Mouse (Mus musculus): Measurements from ENCODE around the gene Hsd17b3. TPM values are rescaled to one million over a fixed set of nuclear protein-coding genes. Genes with fewer than 3 reads are reported as not detected.

Gene Hsd17b3
- polyA plus RNA-seq, 1 experiment from 2014 or later = not detected

DNA sequence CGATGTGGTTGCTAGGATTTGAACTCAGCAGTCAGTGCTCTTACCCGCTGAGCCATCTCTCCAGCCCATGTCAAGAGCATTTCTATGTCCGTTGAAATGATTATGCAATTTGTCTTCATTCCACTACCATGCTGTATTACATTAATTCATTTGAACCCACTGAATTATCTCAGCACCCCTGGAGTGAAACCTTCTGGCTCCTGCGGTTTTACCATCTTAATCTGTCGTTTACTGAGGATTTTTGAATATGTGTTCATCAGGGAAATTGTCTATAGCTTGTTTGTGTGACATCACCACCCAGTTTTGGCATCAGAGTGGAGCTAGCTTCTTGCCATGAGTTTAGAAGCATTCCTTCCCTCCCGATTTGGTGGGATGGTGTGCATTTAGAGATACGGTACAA lies 2.0 kb upstream of the Hsd17b3 start:
- Histone ChIP-seq H3K36me3 (ENCODE audit: control insufficient read depth, insufficient read depth, low read length) (no peaks in the 10 kb centered on the region), H3K4me2 (ENCODE audit: low read length) (no peak overlapping the region), H3K4me1 (ENCODE audit: control insufficient read depth, insufficient read depth, low read depth, low read length) (no peaks in the 10 kb centered on the region), H3K27me3 (replicated peaks; ENCODE audit: control insufficient read depth, insufficient read depth, low read length) (no peaks in the 10 kb centered on the region), H3K9me3 (ENCODE audit: control insufficient read depth, low read length) (no peaks in the 10 kb centered on the region), H3K4me3 (ENCODE audit: low read length) (no peak overlapping the region), H3K9ac (ENCODE audit: low read depth, low read length) (no peak overlapping the region), H3K27ac (ENCODE audit: low read depth, low read length) (no peak overlapping the region)
- 42% methylated on average over 7 of the region's 7 CpGs for WGBS
- no peak; the same call in 1 of the 2 replicates for ATAC-seq

- H3K4me1 ChIP-seq (ENCODE audit: control insufficient read depth, insufficient read depth, low read depth, low read length) = no peaks in the 10 kb centered on the region
- H3K4me2 ChIP-seq (ENCODE audit: low read length) = no peak overlapping the region
- no peak overlapping the region for H3K9ac ChIP-seq (ENCODE audit: low read depth, low read length)
- H3K9me3 ChIP-seq (ENCODE audit: control insufficient read depth, low read length) = no peaks in the 10 kb centered on the region
- H3K27ac ChIP-seq (ENCODE audit: low read depth, low read length) = no peak overlapping the region
- no peak for ATAC-seq
- H3K4me3 ChIP-seq (ENCODE audit: low read length) = no peak overlapping the region
- no peaks in the 10 kb centered on the region for H3K36me3 ChIP-seq (ENCODE audit: control insufficient read depth, insufficient read depth, low read length)
- WGBS = 86% methylated on average over 5 of the region's 5 CpGs
- H3K27me3 ChIP-seq (replicated peaks; ENCODE audit: control insufficient read depth, insufficient read depth, low read length) = no peaks in the 10 kb centered on the region
Observed at GRCm38 (mm10) chr13:64090278-64090677, 1.2 kb upstream of the Hsd17b3 start.

DNA sequence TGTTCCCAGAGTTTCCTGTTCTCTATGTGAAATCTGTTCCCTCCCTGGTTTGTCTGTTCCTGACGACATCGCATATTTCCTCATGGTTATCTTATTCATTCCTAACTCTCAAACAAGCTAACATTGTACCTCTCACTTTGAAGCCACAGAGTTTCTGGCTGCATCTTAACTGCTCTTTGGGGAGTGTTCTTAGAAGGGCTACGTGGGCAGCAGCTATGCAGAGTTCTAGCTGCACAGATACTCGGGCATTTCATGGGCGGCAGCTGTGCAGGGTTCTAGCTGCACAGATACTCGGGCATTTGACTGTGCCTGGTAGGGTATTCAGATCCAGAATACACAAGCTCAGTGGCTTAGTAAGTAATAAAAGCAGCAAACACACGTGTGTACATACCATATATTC lies 973 bp downstream of the Hsd17b3 start:
- WGBS = 85% methylated on average over 7 of the region's 7 CpGs
- H3K4me1 ChIP-seq (ENCODE audit: control insufficient read depth, insufficient read depth, low read depth, low read length) = no peaks in the 10 kb centered on the region
- no peaks in the 10 kb centered on the region for H3K9me3 ChIP-seq (ENCODE audit: control insufficient read depth, low read length)
- no peak for ATAC-seq
- H3K27ac ChIP-seq (ENCODE audit: low read depth, low read length) = no peak overlapping the region
- no peak overlapping the region for H3K4me3 ChIP-seq (ENCODE audit: low read length)
- no peak overlapping the region for H3K9ac ChIP-seq (ENCODE audit: low read depth, low read length)
- no peaks in the 10 kb centered on the region for H3K27me3 ChIP-seq (replicated peaks; ENCODE audit: control insufficient read depth, insufficient read depth, low read length)
- no peak overlapping the region for H3K4me2 ChIP-seq (ENCODE audit: low read length)
- no peaks in the 10 kb centered on the region for H3K36me3 ChIP-seq (ENCODE audit: control insufficient read depth, insufficient read depth, low read length)

DNA sequence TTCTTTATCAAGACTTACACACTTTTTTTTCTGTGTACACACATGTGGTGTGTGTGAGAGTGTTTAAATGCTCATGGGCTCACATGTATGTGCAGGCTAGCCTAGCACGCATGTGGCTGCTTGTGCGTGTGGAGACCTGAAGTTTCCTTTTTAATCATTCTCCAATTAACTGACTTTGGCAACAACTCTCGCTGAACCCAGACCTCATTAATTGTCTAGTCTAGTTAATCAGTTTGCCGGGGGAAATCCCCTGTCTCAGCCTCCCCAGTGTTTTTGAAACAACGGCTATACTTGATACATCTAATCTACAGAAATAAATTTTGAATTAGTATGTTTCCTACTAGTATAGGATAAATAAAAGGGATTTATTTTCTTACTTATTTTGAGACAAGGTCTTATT lies 3.0 kb downstream of the Hsd17b3 start:
- no peaks in the 10 kb centered on the region for H3K9me3 ChIP-seq (ENCODE audit: control insufficient read depth, low read length)
- ATAC-seq = no peak
- no peak overlapping the region for H3K9ac ChIP-seq (ENCODE audit: low read depth, low read length)
- H3K27me3 ChIP-seq (replicated peaks; ENCODE audit: control insufficient read depth, insufficient read depth, low read length) = no peaks in the 10 kb centered on the region
- no peak overlapping the region for H3K4me2 ChIP-seq (ENCODE audit: low read length)
- H3K27ac ChIP-seq (ENCODE audit: low read depth, low read length) = no peak overlapping the region
- peaks cover 5% of the 10 kb centered on the region; the same call in 1 of the 2 replicates for H3K4me1 ChIP-seq (ENCODE audit: control insufficient read depth, insufficient read depth, low read depth, low read length)
- no peaks in the 10 kb centered on the region for H3K36me3 ChIP-seq (ENCODE audit: control insufficient read depth, insufficient read depth, low read length)
- no peak overlapping the region for H3K4me3 ChIP-seq (ENCODE audit: low read length)
- WGBS = 81% methylated on average over 5 of the region's 5 CpGs

- ATAC-seq = no peak
- H3K36me3 ChIP-seq (ENCODE audit: control insufficient read depth, insufficient read depth, low read length) = no peaks in the 10 kb centered on the region
- WGBS = 83% methylated on average over 3 of the region's 3 CpGs
- no peak overlapping the region for H3K4me2 ChIP-seq (ENCODE audit: low read length)
- no peak overlapping the region for H3K27ac ChIP-seq (ENCODE audit: low read depth, low read length)
- H3K4me1 ChIP-seq (ENCODE audit: control insufficient read depth, insufficient read depth, low read depth, low read length) = peaks cover 6% of the 10 kb centered on the region; the same call in 1 of the 2 replicates
- H3K9ac ChIP-seq (ENCODE audit: low read depth, low read length) = no peak overlapping the region
- H3K27me3 ChIP-seq (replicated peaks; ENCODE audit: control insufficient read depth, insufficient read depth, low read length) = no peaks in the 10 kb centered on the region
- no peak overlapping the region for H3K4me3 ChIP-seq (ENCODE audit: low read length)
- H3K9me3 ChIP-seq (ENCODE audit: control insufficient read depth, low read length) = no peaks in the 10 kb centered on the region
Observed at GRCm38 (mm10) chr13:64083331-64083730, 5.7 kb downstream of the Hsd17b3 start.

GRCm38 (mm10) chr13:64081012-64081919 lies 7.8 kb downstream of the Hsd17b3 start:
- H3K27ac ChIP-seq (ENCODE audit: low read depth, low read length) = 0 out of 2 replicates have a peak overlapping the region, but pooled peaks have one; percentile 37
- peak overlapping the region; percentile 22; the same call in 1 of the 2 replicates for H3K4me2 ChIP-seq (ENCODE audit: low read length)
- H3K9ac ChIP-seq (ENCODE audit: low read depth, low read length) = no peak overlapping the region

DNA sequence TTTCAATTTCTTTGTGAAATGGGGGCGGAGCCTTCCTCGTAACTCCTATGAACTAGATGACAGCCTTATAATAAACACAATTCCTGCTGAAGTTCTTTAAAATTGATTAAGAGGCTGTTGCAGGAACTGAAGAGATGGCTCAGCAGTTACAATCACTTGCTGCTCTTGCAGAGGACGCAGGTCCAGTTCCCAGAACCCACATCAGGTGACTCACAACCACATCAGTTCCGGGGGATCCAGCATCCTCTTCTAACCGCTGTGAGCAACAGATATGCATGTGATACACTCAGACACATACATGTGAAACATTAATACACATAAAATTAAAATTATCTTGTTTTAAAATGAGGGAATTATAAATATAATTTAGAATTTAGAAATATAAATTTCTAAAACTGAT lies 11.4 kb downstream of the Hsd17b3 start:
- Histone ChIP-seq H3K27ac (ENCODE audit: low read depth, low read length) (no peak overlapping the region), H3K27me3 (replicated peaks; ENCODE audit: control insufficient read depth, insufficient read depth, low read length) (no peaks in the 10 kb centered on the region), H3K4me2 (ENCODE audit: low read length) (no peak overlapping the region), H3K4me3 (ENCODE audit: low read length) (no peak overlapping the region), H3K36me3 (ENCODE audit: control insufficient read depth, insufficient read depth, low read length) (no peaks in the 10 kb centered on the region), H3K4me1 (ENCODE audit: control insufficient read depth, insufficient read depth, low read depth, low read length) (peaks cover 6% of the 10 kb centered on the region; the same call in 1 of the 2 replicates), H3K9ac (ENCODE audit: low read depth, low read length) (no peak overlapping the region), H3K9me3 (ENCODE audit: control insufficient read depth, low read length) (no peaks in the 10 kb centered on the region)
- WGBS = 89% methylated on average over 5 of the region's 5 CpGs
- ATAC-seq = no peak

More at GRCm38 (mm10) chr13:64081012-64081919, 7.8 kb downstream of the Hsd17b3 start:
- Histone ChIP-seq H3K36me3 (ENCODE audit: control insufficient read depth, insufficient read depth, low read length) (no peaks in the 10 kb centered on the region), H3K27me3 (replicated peaks; ENCODE audit: control insufficient read depth, insufficient read depth, low read length) (no peaks in the 10 kb centered on the region), H3K4me3 (ENCODE audit: low read length) (no peak overlapping the region), H3K4me1 (ENCODE audit: control insufficient read depth, insufficient read depth, low read depth, low read length) (peaks cover 6% of the 10 kb centered on the region; the same call in 1 of the 2 replicates), H3K9me3 (ENCODE audit: control insufficient read depth, low read length) (no peaks in the 10 kb centered on the region)
- 25% methylated on average over 16 of the region's 16 CpGs for WGBS
- ATAC-seq = peak; percentile 66

DNA sequence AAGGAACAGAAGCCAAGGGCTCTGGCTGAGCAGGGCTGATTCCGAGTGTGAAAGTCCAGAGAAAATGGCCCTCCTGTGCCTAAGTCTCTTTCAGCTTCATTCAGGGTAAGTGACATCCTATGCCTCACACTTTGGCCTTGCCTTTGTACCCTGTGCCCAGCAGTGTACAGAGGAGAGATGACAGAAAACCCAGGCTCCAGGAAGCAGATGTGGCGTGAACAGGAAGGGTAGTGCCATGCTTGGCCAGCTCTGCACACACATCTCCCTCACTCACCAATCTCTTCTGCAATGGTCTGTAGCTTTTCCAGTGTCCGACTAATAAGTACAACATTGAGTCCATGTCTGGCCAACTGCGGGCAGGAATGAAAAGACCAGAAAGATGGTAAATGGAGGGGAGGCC lies 13.0 kb downstream of the Hsd17b3 start:
- H3K27ac ChIP-seq (ENCODE audit: low read depth, low read length) = no peak overlapping the region
- H3K36me3 ChIP-seq (ENCODE audit: control insufficient read depth, insufficient read depth, low read length) = no peaks in the 10 kb centered on the region
- no peak overlapping the region for H3K4me3 ChIP-seq (ENCODE audit: low read length)
- H3K9me3 ChIP-seq (ENCODE audit: control insufficient read depth, low read length) = no peaks in the 10 kb centered on the region
- no peak overlapping the region for H3K9ac ChIP-seq (ENCODE audit: low read depth, low read length)
- H3K4me1 ChIP-seq (ENCODE audit: control insufficient read depth, insufficient read depth, low read depth, low read length) = peaks cover under 1% of the 10 kb centered on the region; the same call in 1 of the 2 replicates
- H3K4me2 ChIP-seq (ENCODE audit: low read length) = no peak overlapping the region
- 91% methylated on average over 4 of the region's 4 CpGs for WGBS
- no peaks in the 10 kb centered on the region for H3K27me3 ChIP-seq (replicated peaks; ENCODE audit: control insufficient read depth, insufficient read depth, low read length)
- no peak for ATAC-seq

DNA sequence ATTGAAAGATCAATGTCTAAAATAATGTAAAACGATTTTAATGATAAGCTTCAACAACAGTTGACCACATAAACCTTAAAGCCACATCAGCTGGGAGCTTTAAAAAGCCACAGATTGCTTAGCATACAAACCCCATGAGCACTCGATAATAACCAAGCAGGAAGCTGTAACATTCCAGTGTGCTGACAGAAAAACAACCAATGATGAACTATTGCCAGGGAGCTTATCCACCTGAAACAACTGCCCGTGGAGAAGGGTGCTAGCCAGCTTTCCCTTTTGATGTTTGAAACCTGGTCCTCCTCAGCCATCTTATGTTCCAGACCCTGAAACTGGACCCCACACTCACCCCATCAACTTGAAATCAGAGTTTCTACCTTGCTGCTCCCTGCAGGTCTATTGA lies 22.4 kb downstream of the Hsd17b3 start:
- H3K9ac ChIP-seq (ENCODE audit: low read depth, low read length) = no peak overlapping the region

More for the DNA sequence above, 22.4 kb downstream of the Hsd17b3 start:
- Histone ChIP-seq H3K4me2 (ENCODE audit: low read length) (no peak overlapping the region), H3K27ac (ENCODE audit: low read depth, low read length) (no peak overlapping the region), H3K4me1 (ENCODE audit: control insufficient read depth, insufficient read depth, low read depth, low read length) (no peaks in the 10 kb centered on the region), H3K27me3 (replicated peaks; ENCODE audit: control insufficient read depth, insufficient read depth, low read length) (no peaks in the 10 kb centered on the region), H3K36me3 (ENCODE audit: control insufficient read depth, insufficient read depth, low read length) (no peaks in the 10 kb centered on the region), H3K4me3 (ENCODE audit: low read length) (no peak overlapping the region), H3K9me3 (ENCODE audit: control insufficient read depth, low read length) (no peaks in the 10 kb centered on the region)
- 67% methylated on average over 3 of the region's 3 CpGs for WGBS
- no peak for ATAC-seq
